Mouse (Mus musculus): ENCODE data around the gene Uaca.
A peak's percentile ranks its signal among the peaks of the same experiment; 100 is the strongest.

Uaca gene

DNA sequence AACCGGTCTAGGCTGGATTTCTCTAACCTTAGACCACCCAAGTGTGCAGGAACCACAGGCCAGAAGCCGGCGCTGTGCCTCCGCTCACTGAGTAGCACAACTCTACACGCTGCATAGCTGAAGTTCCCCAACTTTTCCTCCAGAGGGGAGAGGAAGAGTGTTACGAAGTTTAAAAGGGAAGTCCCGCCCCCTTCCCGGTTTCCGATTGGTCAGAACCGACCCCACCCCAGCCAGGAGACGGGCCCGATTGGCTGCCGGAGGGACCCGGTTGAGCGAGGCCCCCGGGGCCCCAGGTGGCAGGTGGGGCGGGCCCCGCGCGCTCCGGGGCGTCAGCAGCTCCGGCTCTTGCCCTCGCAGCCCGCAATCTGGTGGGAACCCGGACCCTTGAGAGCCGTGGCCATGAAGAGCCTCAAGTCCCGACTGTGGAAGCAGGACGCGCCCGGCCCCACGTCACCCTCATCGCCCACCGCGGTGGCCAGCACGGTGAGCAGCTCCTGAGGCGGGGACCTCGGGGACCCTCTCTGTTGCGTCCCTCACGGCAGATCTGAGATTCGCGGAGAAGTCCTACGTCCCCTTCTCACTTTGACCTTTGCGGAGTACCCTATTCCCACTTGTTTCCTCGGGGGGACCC lies at the start of gene Uaca:
Uaca (plus strand) TSS at position 333 of the 631 bp plus-strand sequence.
- peak; percentile 54 for DNase-seq (ENCODE audit: low read depth, low spot score)

DNA sequence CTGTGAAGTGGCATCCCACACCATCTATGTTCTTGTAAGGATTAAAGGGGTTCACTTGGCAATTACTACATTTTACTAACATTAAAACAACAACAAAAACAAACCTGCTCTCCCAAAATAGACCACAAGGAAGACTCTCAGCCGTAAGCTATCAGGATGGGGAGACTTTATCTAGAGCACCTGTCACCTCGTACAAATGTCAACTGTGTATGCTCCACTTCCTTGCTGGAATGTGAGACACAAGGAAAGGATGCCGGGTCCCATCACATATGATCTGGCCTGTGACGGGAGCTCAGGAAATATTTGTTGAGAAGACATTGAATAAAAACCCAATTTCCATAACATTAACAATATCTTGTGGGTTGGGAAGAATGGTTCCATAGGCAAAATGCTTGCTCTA lies 49.4 kb upstream of the Uaca start:
- no peak for DNase-seq (ENCODE audit: low read depth, low spot score)

DNA sequence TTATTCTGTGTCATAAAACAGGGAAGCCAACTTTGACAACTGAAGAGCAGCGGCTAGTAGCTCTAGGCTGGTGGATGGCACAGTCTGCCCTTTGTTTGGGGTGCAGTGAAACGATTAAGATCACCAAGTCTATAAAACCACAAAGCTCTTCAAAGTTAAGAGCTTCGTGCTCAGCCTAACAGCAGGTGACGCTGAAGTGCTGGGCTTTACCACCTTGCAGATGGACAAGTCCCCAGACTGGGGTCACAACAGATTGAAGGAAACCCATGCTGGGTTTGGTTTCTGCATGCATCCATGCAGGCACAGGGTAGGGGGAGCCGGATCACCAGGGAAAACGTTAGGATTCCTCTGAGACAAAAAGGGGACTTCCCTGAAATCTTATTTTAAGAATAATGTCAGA lies 47.8 kb upstream of the Uaca start:
- DNase-seq (ENCODE audit: low read depth, low spot score), result no peak

DNA sequence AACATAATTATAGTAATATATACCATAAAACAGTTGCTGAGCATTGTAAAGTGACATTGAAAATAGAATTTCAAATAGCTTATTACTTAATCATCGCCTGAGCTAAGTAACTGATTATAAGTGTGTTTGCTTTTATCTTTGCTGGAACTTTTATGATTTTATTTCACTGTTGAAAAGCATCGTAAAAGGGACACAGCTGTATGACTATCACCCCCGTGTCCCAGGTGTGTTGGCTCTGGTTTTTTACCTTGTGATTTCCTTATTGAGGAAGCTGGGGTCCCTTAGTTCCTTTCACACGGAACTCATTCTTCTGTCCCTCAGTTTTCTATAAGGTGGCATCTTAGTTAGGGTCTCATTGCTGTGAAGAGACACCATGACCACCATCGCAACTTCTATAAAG lies 46.7 kb upstream of the Uaca start:
- no peak for DNase-seq (ENCODE audit: low read depth, low spot score)

DNA sequence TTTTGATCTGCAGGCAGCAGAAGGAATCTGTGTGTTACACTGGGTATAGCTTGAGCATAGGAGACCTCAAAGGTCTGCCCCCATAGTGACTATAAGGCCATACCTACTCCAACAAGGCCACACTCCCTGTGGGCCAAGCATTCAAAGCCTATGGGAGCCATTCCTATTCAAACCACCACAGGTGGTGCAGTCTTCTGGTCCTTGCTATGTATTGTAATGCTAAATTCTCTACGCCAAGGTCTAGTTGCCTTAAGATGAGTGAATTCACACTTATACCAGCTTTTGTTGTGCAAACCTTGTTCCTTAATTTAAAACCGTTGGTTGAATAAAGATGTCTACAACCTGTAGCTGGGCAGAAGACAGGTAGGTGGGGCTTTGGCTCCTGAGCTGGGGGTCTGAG lies 46.2 kb upstream of the Uaca start:
- no peak for DNase-seq (ENCODE audit: low read depth, low spot score)

DNA sequence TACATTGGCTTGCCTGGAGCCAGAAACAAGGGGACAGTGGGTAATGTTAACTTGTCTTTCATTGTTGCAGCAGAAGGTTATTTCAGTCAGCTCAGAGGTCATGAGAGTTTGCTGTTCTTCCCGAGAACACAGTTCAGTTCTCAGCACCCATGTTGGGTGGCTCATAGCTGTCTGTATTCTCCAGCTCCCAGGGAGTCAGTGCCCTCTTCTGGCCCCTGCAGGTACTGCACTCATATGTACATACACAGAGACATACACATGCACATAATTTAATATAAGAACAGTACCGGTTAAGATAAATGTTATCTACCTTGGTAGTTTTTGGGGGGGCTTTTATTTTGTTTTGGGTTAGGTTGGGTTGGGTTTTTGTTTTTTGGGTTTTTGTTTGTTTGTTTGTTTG lies 45.2 kb upstream of the Uaca start:
- no peak for DNase-seq (ENCODE audit: low read depth, low spot score)

DNA sequence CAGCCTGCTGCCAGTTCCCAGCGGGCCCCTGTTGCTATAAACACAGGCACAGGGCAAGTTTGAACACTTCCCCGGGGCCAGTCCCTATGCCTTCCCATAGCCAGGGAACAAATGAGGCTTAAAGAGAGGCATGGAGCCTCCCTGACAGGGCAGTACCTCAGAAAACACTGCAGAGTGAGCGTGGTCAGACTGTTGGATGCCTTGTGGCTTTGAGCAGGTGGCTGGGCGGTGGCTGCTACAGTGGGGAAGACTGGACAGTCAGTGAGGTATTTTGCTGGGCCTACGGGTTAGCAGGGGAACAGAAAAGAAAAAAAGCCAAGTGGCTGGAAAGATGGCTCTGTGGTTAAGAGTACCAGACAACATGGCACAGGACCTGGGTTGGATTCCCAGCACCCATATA lies 43.2 kb upstream of the Uaca start:
- no peak for DNase-seq (ENCODE audit: low read depth, low spot score)

DNA sequence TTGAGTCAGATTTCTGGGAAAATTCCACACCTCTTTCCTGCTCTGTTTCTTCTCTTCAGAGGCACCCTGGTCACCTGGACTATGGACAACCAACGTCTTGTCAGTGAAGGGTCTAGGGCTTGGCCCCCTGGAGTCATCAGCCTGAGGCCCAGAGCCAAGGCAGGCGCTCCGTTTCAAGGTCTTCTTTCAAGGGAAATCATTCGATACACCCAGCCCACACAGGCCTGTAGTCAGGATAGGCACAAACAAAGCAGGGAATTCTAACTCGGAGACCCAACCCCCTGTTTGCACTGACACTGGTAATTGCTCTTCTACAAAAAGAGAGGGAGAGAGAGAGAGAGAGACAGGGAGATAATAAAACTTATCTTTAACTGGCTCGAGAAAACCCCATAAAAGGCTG lies 42.4 kb upstream of the Uaca start:
- no peak for DNase-seq (ENCODE audit: low read depth, low spot score)

DNA sequence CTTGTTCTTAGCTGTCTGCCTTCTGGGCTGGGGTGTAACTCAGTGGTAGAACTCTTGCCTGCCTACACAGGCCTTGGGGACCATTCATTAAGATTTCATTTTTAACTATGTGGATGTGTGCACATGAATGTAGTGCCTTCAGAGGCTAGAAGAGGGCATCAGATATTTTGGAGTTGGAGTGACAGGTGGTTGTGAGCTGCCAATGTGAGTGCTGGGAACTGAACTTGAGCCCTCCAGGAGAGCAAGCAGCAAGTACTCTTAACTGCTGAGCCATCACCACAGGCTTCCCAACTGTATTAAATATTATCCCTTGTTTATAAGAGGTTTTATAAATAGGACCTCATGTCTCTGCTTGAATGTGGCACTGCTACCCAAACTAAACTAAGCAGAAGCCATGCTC lies 41.7 kb upstream of the Uaca start:
- DNase-seq (ENCODE audit: low read depth, low spot score), result no peak

- DNase-seq (ENCODE audit: low read depth, low spot score), result peak; percentile 36
Observed at GRCm38 (mm10) chr9:60756258-60756657, 38.1 kb upstream of the Uaca start.

DNA sequence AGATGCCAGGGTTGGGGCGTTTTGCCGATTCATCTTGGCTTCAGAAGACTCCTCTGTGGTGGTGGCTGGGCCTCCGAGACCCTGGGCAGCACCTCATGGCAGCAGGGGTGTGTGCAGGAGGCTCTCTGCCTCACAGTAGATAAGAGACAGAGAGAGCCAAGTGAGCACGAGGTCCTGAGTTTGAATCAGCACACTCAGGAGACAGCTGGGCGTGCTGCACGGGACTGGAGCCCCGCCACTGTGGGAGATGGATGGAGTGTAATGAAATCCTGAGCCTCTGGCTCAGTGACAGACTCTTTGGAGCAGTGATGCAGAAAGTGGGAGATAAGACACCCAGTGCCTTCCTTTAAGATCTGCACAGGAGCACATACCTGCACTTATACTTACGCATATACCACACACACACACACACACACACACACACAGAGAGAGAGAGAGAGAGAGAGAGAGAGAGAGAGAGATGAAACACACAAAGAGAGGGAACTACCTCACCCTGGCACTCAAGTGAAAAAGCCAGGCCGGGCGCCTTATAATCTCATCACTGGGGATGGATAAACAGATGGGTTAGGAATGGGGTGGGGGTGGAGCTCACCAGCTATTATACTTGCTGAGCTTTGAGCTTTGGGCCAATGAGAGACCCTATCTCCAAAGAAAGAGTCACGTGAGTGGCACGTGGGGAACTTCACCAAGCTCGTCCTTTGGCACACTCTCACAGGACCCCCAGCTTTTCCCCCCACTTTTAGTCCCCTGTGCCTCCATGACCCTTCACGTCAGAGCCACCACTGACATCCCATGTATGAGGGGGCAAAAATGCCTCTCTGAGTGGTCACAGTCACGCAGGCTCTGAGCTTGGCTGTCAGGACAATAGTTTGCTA lies 37.2 kb upstream of the Uaca start:
- DNase-seq (ENCODE audit: low read depth, low spot score), result no peak

- DNase-seq (ENCODE audit: low read depth, low spot score), result no peak
Observed at GRCm38 (mm10) chr9:60757817-60758216, 36.5 kb upstream of the Uaca start.

GRCm38 (mm10) chr9:60759436-60760007 lies 34.8 kb upstream of the Uaca start:
- DNase-seq (ENCODE audit: low read depth, low spot score), result no peak

- no peak for DNase-seq (ENCODE audit: low read depth, low spot score)
Observed at GRCm38 (mm10) chr9:60765181-60765580, 29.2 kb upstream of the Uaca start.

- no peak for DNase-seq (ENCODE audit: low read depth, low spot score)
Observed at GRCm38 (mm10) chr9:60768393-60768792, 25.9 kb upstream of the Uaca start.

GRCm38 (mm10) chr9:60769711-60770111 lies 24.6 kb upstream of the Uaca start:
- no peak for DNase-seq (ENCODE audit: low read depth, low spot score)

DNA sequence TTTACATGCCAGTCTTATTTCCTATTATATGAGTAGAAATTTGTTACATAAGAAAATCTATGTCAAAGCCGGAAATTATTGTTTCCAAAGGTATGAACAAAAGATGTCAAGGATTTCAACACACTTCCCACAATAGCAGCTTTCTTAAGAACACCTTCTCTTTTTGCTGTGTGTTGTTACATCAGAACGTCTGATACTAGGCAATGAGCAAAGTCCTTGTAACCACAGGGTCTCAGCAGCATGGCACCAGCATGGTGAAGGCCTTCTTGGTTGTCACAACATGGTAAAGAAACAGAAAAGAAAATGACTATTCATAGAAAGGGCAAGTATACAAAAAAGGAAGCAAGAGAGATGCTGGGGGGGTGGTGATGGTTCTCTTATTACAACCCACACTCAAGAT lies 20.6 kb upstream of the Uaca start:
- DNase-seq (ENCODE audit: low read depth, low spot score), result no peak

DNA sequence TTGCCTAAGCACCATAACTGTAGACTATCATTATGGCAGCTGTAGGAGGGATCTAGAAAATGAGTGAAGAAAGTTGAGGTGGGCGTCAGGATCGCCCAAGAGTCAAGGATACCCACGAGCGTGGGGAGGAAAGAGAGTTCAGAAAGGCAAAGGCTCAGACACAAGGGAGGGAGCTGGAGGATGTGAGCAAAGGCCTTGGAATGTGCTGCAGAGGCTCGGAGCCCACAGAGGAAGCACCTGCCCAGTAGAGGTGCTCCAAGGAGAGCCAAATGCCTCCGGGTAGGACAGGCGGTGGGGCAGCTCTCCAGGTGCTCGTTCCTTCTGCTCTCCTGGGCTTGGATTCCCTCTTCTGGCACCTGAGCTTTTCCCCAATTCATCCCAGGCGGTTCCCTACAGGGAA lies 17.4 kb upstream of the Uaca start:
- DNase-seq (ENCODE audit: low read depth, low spot score), result no peak

DNA sequence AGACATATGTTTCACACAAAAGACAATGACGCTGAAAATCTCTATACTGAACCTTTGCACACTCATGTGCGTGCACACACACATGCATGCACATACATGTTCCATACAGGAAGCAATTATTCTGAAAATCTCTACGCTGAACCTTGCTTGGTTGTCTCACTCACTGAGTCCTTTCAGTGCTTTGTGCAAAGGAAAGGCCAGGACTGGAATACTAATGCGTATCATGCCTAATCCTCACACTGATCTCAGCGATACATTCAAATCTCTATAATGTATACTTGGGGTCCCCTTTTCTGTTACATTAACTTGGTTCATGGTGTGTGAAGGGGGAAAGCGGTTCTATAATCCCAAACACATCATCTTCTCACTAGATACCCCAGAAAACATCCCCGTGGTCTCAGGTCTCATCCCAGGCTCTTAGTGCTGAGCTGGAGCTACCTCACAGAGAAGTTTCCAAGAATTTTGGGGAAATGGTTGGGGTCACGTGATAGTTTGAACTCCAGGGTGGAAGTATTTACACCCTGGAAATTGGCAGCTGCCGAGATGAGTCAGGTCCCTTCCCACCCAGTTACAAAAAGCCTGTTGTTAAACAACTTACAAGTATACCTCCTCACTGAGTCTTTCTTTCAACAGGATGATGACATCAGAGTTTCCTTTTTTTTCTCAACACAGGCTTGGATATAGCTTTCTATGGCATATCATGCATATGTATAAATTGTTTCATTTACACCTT lies 12.1 kb upstream of the Uaca start:
- DNase-seq (ENCODE audit: low read depth, low spot score), result no peak

GRCm38 (mm10) chr9:60785069-60785468 lies 9.3 kb upstream of the Uaca start:
- DNase-seq (ENCODE audit: low read depth, low spot score), result no peak

- DNase-seq (ENCODE audit: low read depth, low spot score), result no peak
Observed at GRCm38 (mm10) chr9:60787517-60788110, 6.7 kb upstream of the Uaca start.

GRCm38 (mm10) chr9:60790282-60790681 lies 4.1 kb upstream of the Uaca start:
- DNase-seq (ENCODE audit: low read depth, low spot score), result no peak
